Mouse (Mus musculus) forebrain, postnatal 0 days (tissue): ENCODE results near the gene Cysltr1. TPM values are rescaled to one million over a fixed set of nuclear protein-coding genes. Genes with fewer than 3 reads are reported as not detected.

Experiments used
- ATAC-seq: fragments of 200-750 bp; cut with Nextera tagmentation; 2 replicates; pipeline ENCODE4 v1.8.0; 2017; ENCODE audit warnings: mild to moderate bottlenecking, moderate library complexity
- DNase-seq: peaks from one replicate; pipeline ENCODE4 v3.0.0-alpha.2; 2015
- H3K27ac ChIP-seq: fragments of 300-500 bp; sonication (generic); 2 replicates; pipeline ENCODE4 v1.5.1; 2014; ENCODE audit warnings: low read depth, mild to moderate bottlenecking, antibody characterized with exemption, low read length, moderate library complexity, mixed read lengths
- H3K27me3 ChIP-seq: fragments of 300-500 bp; sonication (generic); 2 replicates; pipeline ENCODE4 v1.6.1; 2014; ENCODE audit warnings: mild to moderate bottlenecking, low read length, mixed read lengths; ENCODE audit not compliant: insufficient read depth
- H3K36me3 ChIP-seq: fragments of 300-500 bp; sonication (generic); 2 replicates; pipeline ENCODE4 v1.6.1; 2014; ENCODE audit warnings: mild to moderate bottlenecking, moderate library complexity; ENCODE audit not compliant: insufficient read depth
- H3K4me1 ChIP-seq: fragments of 300-500 bp; sonication (generic); 2 replicates; pipeline ENCODE4 v1.6.1; 2014; ENCODE audit warnings: antibody characterized with exemption; ENCODE audit not compliant: insufficient read depth
- H3K4me2 ChIP-seq: fragments of 300-500 bp; sonication (generic); 2 replicates; pipeline ENCODE4 v1.6.1; 2014; ENCODE audit warnings: low read depth, mild to moderate bottlenecking, moderate library complexity
- H3K4me3 ChIP-seq: fragments of 300-500 bp; sonication (generic); 2 replicates; pipeline ENCODE4 v1.5.1; 2014; ENCODE audit warnings: low read depth, low read length, mixed read lengths
- H3K9ac ChIP-seq: fragments of 300-500 bp; sonication (generic); 2 replicates; pipeline ENCODE4 v1.6.1; 2014; ENCODE audit warnings: mild to moderate bottlenecking
- H3K9me3 ChIP-seq: fragments of 300-500 bp; sonication (generic); 2 replicates; pipeline ENCODE4 v1.6.1; 2016; ENCODE audit warnings: low read length
- CTCF ChIP-seq: sonication (generic); IDR thresholded peaks from 2 replicates; pipeline ENCODE4 v1.5.1; 2016; ENCODE audit warnings: antibody characterized with exemption, control low read depth, low read depth
- WGBS: fragments of 180-500 bp; shearing (Covaris S2); extraction: QIAGEN DNeasy Blood & Tissue Kit; methylation state at CpG from one replicate; pipeline ENCODE4 v1.1.7; 2014; 5-methylcytosine and 5-hydroxymethylcytosine counted together
- polyA plus RNA-seq: library from polyadenylated mRNA; unstranded; fragments of >200 nt; fragmentation: Nextera tagmentation; extraction: Ambion mirVana; gene quantifications from 2 replicates; pipeline ENCODE4 v1.2.1, GENCODE M21; 2015
- total RNA-seq: library from RNA; depleted of rRNA; stranded (reverse); fragments of >200 nt; gene quantifications from 2 replicates; pipeline ENCODE4 v1.2.3, GENCODE M21; 2014; rRNA removed

The Cysltr1 gene
- total and polyA plus RNA-seq, 2 experiments from 2014 or later, result 0.29 to 0.47 TPM

DNA sequence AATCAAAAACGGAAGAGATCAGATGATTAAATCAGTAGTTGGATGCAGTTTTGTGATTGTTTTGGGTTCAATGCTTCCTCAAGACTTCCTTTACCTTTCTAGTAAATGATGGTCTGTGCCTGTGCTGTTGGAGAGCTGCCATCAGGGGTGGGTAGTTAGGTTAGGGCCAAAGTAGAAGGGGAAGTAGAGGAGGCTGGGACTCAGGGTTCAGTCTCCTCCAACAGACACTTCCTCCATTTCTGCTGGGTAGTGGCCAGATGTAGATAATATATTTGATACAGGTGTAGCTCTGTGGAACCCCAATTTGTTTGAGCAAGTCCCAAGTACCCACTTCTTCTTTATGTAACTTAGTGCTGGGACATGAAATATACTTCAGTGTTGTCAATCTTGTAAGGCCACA, 7.6 kb downstream of the Cysltr1 start:
- Histone ChIP-seq H3K4me1 (no peaks in the 10 kb centered on the region), H3K36me3 (no peaks in the 10 kb centered on the region), H3K4me2 (no peak overlapping the region), H3K27ac (no peak overlapping the region), H3K27me3 (no peaks in the 10 kb centered on the region), H3K9ac (no peak overlapping the region), H3K4me3 (no peak overlapping the region), H3K9me3 (no peaks in the 10 kb centered on the region)
- no peak for ATAC-seq
- 79% methylated on average over 1 of the region's 1 CpGs for WGBS
- no peak for DNase-seq
- TF ChIP-seq CTCF, result no peak

DNA sequence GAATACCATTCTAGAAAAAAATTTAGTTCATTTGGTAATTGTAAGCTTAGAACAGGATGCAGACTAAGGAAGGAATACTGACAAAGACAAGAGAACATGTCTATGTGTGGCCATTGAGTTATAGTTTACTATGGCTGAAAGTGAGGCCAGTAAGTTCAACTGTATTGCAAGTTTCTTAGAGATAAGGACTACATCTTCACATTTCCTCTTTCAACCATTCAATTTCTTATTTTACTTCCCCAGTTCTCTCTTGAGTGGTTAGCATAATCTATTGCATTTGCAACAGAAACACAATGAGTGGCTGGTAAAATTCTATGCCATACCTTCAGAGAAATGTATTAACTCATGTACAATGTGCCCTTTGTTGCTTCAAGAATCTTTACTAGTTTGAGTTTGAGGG, 9.6 kb downstream of the Cysltr1 start:
- TF ChIP-seq CTCF, result no peak
- no peak for DNase-seq
- no peak for ATAC-seq
- H3K4me2 ChIP-seq, result no peak overlapping the region
- H3K9me3 ChIP-seq, result no peaks in the 10 kb centered on the region
- H3K9ac ChIP-seq, result no peak overlapping the region
- no peaks in the 10 kb centered on the region for H3K36me3 ChIP-seq
- no peaks in the 10 kb centered on the region for H3K4me1 ChIP-seq
- no peak overlapping the region for H3K27ac ChIP-seq
- H3K4me3 ChIP-seq, result no peak overlapping the region
- no peaks in the 10 kb centered on the region for H3K27me3 ChIP-seq

DNA sequence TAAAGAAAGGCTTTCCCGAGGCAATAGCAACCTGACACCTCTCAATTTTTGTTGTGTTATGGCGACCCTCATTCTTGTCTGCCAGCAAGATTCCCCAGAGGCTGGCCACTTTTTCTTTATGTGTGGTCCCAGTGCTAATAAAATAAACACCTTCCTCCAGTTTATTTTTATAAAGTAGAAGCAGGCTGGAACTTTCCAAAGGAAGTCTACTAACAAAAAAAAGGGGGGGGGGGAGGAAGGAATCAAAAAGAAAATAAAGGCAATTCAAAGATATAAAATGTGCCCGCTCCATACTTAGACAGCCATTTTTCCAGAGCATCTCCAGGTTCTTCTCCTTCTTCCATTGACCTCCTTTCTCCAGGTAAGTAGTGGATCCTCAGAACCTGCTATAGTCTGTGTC, 20.6 kb downstream of the Cysltr1 start, which contains the start of gene Gm5127:
Gene Gm5127 (plus strand): TSS at position 301 of the 400 bp plus-strand sequence.
- 64% methylated on average over 3 of the region's 3 CpGs for WGBS
- Histone ChIP-seq H3K4me2 (no peak within 1 kb of the TSS), H3K27me3 (no peaks in the 10 kb centered on the region), H3K36me3 (no peaks in the 10 kb centered on the region), H3K27ac (no peak within 1 kb of the TSS), H3K9ac (no peak within 1 kb of the TSS), H3K4me1 (no peaks in the 10 kb centered on the region), H3K4me3 (no peak within 1 kb of the TSS), H3K9me3 (no peaks in the 10 kb centered on the region)
- ATAC-seq, result no peak
- TF ChIP-seq CTCF, result no peak
- no peak for DNase-seq

DNA sequence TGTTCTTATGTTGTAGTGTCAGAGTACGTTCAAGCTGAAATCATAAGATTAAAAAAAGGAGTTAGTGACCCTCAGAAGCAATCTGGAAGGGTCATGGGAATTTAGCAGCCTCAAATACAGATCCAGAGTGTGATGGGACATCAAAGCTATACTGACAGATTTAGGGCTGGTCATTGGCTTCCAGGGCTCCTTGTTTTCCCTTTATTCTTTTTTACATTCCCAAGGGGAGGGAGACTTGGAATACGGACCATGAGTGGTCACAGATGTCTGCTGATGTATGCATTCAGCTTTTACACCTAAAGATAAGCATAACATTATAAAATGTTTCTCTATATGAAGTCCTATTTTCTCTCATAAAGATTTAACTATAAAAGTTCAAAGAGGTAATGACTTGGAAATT, 21.3 kb downstream of the Cysltr1 start:
- DNase-seq, result no peak
- no peak overlapping the region for H3K9ac ChIP-seq
- H3K27ac ChIP-seq, result no peak overlapping the region
- no peaks in the 10 kb centered on the region for H3K9me3 ChIP-seq
- no peaks in the 10 kb centered on the region for H3K27me3 ChIP-seq
- no peaks in the 10 kb centered on the region for H3K36me3 ChIP-seq
- ATAC-seq, result no peak
- no peak overlapping the region for H3K4me3 ChIP-seq
- 47% methylated on average over 2 of the region's 2 CpGs for WGBS
- TF ChIP-seq CTCF, result no peak
- H3K4me1 ChIP-seq, result no peaks in the 10 kb centered on the region
- H3K4me2 ChIP-seq, result no peak overlapping the region

DNA sequence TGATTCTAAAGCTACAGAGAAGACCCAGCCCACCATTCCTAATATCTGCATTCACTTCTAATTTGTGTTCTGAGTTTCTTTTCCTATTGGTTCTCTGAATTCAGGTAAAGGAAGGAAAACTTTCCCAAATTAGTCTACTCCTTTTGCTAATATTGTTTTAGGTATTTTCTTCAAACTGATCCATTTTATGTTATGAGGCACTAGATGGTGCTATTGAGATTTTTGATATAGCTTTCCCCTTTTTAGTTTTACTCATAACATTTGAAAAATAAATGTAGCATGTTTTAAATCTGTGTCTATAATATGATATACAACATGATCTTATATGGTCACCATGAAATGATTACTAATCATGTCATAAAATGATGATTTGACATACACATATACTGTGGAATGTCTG, 23.1 kb downstream of the Cysltr1 start:
- Histone ChIP-seq H3K27me3 (no peaks in the 10 kb centered on the region), H3K4me1 (no peaks in the 10 kb centered on the region), H3K9ac (no peak overlapping the region), H3K9me3 (no peaks in the 10 kb centered on the region), H3K4me3 (no peak overlapping the region), H3K4me2 (no peak overlapping the region), H3K36me3 (no peaks in the 10 kb centered on the region), H3K27ac (no peak overlapping the region)
- DNase-seq (no peak), ATAC-seq (no peak)
- no peak for TF ChIP-seq CTCF

DNA sequence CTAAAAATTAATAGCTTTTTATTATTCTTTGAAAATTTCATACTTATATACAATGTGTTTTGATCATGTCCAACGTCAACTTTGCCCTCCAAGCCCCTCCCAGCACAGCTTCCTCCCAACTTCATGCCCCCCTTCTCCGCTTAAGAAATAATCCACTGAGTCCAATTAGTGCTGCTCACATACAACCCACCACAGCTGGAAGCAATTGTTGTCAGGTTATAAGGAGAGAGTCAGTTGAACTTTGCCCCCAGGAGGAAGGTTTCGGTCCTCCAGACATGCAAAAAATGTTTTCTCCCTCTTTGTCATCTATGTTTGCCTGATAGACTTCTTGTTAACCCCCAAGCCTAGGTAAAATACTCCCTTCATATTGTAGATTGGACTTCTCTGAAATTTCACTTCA, 24.5 kb downstream of the Cysltr1 start:
- no peak for DNase-seq
- TF ChIP-seq CTCF, result no peak
- WGBS, result 29% methylated on average over 3 of the region's 3 CpGs
- H3K9me3 ChIP-seq, result no peaks in the 10 kb centered on the region
- H3K9ac ChIP-seq, result no peak overlapping the region
- H3K36me3 ChIP-seq, result no peaks in the 10 kb centered on the region
- no peaks in the 10 kb centered on the region for H3K4me1 ChIP-seq
- H3K4me3 ChIP-seq, result no peak overlapping the region
- H3K4me2 ChIP-seq, result no peak overlapping the region
- no peaks in the 10 kb centered on the region for H3K27me3 ChIP-seq
- no peak for ATAC-seq
- no peak overlapping the region for H3K27ac ChIP-seq

DNA sequence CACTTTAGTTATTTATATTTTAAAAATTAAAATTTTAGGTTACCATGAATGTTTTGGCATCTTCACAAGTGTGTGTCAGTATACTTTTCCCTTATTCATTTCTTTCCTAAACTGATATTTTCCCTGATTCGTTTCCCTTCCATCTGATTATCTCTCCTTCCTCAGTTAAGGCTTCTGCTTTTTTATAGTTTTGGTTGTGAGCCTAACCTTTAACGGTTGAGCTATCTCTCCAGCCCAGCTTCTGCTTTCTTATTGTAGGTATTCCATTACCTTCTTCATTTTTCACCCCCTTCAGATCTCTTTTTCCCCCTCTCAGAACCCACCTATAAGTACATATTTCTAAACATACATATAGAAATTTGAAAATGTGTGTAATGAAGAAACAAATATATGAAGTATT, 48.0 kb downstream of the Cysltr1 start:
- Histone ChIP-seq H3K9me3 (no peaks in the 10 kb centered on the region), H3K9ac (no peak overlapping the region), H3K36me3 (no peaks in the 10 kb centered on the region), H3K4me2 (no peak overlapping the region), H3K4me3 (no peak overlapping the region), H3K27me3 (no peaks in the 10 kb centered on the region), H3K4me1 (no peaks in the 10 kb centered on the region), H3K27ac (no peak overlapping the region)
- TF ChIP-seq CTCF, result no peak
- 72% methylated on average over 2 of the region's 2 CpGs for WGBS
- ATAC-seq, result no peak
- no peak for DNase-seq

DNA sequence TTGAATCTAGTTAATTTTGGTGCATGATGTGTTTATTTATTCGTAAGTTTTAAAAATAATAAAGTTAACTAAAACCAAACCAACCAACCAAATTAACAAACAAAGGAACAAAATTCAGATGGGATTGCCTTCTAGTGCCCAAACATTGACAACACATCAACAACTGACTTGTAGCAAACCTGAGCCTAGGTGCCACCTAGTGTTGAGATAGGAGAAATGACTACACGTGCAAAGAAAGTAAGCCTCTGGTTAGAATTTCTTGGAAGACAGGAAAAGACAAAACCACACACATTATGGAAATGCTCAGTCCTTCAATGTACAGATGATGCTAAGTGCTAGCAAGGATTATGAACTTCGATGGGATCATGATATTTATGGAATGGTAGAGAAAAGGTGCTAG, 67.1 kb downstream of the Cysltr1 start:
- no peak for TF ChIP-seq CTCF

More for the DNA sequence above, 67.1 kb downstream of the Cysltr1 start:
- WGBS, result 34% methylated on average over 3 of the region's 3 CpGs
- Histone ChIP-seq H3K4me1 (no peaks in the 10 kb centered on the region), H3K4me3 (no peak overlapping the region), H3K9me3 (no peaks in the 10 kb centered on the region), H3K4me2 (no peak overlapping the region), H3K36me3 (no peaks in the 10 kb centered on the region), H3K9ac (no peak overlapping the region), H3K27me3 (no peaks in the 10 kb centered on the region), H3K27ac (no peak overlapping the region)
- no peak for ATAC-seq
- DNase-seq, result no peak

Other genes starting within 250 kb of the Cysltr1 start
- gene Fndc3c1, start 118.3 kb downstream of the Cysltr1 start, total RNA-seq, result 0.29 TPM in 1 of 2 replicates, not detected in the other
- 0.04 TPM in 1 of 2 replicates, not detected in the other for gene Fndc3c1, start 118.3 kb downstream of the Cysltr1 start, polyA plus RNA-seq
- gene Gm5127, start 20.5 kb downstream of the Cysltr1 start, total RNA-seq, result 0.31 TPM in 1 of 2 replicates, not detected in the other
- gene Gm5127, start 20.5 kb downstream of the Cysltr1 start, polyA plus RNA-seq, result 0.11 and 0.29 TPM in 2 replicates
- gene Rtl3, start 237.0 kb upstream of the Cysltr1 start, total RNA-seq, result 1.2 and 1.3 TPM in 2 replicates
- 0.62 and 0.77 TPM in 2 replicates for gene Rtl3, start 237.0 kb upstream of the Cysltr1 start, polyA plus RNA-seq